Mouse (Mus musculus) thymus, postnatal 25 days (tissue): Measurements from ENCODE around the gene Spock1.
"Not testable (repeated sequence)": the region's sequence is repeated elsewhere in the genome, so short reads cannot be mapped to it uniquely, and the experiment has no call there.

Experiments
- DNase-seq: peaks from one replicate; pipeline ENCODE4 v3.0.0; 2022

Spock1 gene

DNA sequence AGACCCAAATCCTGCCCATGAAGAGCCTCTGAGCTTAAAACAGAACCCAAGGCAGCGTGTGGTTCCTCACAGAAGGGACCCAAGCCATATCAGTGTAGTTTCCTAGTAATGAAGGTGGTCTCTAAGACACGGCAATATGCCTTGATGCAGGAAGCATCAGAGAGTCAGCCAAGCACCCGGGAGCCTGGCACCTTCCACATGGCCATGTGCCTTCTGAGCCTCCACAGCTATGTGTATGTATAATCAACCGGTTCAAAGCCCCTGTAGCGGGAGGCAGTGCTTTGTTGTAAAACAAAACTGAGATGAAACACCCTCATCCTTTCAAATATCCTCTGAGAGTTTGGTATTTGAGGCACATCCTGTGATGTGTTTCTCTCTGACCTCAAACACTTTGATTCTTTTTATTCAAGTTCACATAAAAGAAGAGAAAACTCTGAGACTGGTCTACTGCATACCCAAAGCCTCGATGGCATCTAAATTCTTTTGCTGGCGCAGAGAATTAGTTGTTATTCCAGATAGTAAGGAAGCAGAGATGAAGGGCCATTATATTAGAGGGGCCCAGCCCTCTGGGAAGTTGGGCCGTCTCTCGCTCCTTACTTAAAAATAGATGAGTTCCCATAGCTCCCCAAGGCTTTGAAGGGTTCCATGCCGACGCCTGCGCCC is 325.7 kb downstream of the Spock1 start:
- no peak for DNase-seq

GRCm38 (mm10) chr13:57577541-57578244 is 330.4 kb downstream of the Spock1 start:
- DNase-seq: no peak

DNA sequence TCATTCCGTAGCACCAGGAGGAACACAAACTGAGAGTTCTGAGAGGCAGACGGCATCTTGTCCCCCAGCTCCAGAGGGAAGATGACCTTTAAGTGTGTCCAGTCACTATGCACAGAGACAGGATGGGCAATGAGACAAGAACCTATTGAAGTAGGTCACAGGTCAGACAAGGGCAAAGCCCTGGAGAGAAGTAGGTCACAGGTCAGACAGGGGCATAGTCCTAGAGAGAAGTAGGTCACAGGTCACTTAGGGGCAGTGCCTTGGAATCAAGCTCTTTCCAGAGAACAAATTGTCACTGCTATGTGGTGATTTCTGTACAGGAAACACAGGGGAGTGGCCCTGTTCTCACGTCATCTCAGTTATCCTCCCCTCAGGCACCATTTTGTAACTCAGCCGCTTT is 334.6 kb downstream of the Spock1 start:
- DNase-seq: no peak

- DNase-seq: no peak
Measured at GRCm38 (mm10) chr13:57568404-57568803, 339.7 kb downstream of the Spock1 start.

- no peak for DNase-seq
Measured at GRCm38 (mm10) chr13:57555186-57555585, 352.9 kb downstream of the Spock1 start.

DNA sequence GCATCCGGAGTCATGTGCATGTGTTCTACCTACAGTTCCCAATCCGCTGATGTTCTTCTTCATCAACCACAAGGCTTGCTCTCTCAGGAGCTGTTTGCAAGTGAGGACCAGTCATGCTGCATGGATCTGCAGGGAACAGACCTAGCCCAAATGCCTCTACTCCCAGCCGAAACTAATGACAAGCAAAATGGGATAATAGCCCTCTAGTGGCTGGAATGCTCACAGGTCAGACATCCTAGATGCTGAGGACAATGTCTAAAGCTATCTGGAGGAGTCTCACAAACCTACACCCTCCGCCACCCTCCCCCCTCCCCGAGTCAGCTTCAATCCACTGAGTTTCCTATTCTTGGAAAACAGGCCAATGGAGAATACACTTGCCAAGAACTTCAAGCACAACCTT is 358.4 kb downstream of the Spock1 start:
- no peak for DNase-seq

DNA sequence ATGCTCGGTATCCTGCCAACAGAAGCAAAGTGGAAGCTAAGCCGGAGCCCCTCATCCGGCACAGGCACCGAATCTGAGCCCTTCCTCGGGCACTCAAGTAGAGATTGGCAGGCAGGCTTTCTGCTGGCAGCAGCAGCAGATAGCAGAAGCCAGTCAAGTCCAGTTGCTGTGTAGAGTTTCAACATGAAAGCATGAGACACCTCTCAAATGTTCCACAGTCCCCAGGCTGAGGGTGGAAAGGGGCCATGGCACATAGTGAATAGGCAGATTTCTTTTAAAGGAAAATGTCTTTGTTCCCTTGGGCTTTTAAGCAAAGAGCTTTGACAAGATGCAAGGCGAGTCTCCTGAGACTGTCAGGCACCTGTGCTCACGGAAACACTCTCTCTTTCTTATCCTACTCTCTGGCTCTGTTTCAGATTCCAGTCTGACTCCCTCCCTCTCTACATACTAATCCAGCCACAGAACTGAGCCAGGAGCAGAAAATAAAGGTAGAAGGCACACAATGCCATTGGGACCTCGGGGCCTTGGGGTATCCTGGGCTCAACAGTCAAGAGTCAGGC is 371.1 kb downstream of the Spock1 start:
- no peak for DNase-seq

DNA sequence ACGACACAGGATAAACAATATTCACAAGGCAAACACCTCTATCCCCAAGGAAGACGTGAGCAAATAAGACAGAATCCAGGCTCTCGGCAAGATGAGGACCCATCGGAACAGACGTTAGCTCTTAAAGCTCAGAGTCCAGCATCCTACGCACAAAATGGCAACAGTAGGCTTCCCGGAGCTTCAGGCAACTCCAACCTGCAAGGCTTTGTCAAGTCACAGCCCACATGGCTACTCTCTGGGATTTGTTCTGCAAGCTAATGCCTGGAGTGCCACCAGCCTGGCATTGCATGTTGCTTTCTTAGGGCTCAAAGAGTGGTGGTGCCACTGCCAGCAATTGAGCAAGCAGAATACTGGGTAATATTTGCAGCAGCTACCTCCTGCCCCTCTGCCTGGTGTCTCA is 373.8 kb downstream of the Spock1 start:
- DNase-seq: no peak

DNA sequence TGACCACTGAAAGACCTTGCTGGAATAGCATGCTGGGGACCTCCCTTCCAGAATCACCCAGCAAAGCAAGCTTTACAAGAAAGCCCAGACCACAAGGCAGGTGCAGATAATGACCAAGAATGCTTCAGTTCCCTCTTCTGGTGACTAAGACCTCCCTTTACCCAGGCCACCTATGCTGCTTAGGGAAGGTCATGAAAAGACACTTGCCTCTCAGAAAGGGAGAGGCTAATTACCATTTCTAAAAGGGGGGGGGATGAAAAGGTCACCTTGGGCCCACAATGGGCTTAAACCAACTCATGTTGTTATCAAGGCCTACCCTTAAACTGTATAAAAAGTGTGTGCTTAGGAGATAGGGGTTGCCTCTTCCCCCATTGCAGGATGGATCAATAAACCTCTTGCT is 382.2 kb downstream of the Spock1 start:
- DNase-seq: no peak

GRCm38 (mm10) chr13:57524546-57524945 is 383.6 kb downstream of the Spock1 start:
- no peak for DNase-seq

DNA sequence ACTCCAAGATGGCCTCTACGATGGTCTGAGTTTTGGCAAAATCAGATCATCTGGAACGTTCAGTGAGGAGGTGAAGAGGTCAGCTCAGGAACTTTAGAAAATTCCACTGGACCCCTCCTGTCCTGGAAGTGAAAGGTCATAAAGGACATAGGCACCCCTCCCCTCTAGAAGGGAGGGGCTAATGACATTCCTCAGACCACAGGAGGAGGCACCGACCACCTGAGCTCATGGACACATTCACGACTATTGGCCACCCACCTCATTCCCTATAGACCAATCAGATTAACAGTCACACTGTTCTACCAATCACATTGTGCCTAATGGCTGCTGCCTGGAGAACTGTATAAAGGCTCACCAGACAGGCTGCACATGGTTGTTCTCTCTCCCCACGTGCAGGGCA is 384.8 kb downstream of the Spock1 start:
- no peak for DNase-seq

DNA sequence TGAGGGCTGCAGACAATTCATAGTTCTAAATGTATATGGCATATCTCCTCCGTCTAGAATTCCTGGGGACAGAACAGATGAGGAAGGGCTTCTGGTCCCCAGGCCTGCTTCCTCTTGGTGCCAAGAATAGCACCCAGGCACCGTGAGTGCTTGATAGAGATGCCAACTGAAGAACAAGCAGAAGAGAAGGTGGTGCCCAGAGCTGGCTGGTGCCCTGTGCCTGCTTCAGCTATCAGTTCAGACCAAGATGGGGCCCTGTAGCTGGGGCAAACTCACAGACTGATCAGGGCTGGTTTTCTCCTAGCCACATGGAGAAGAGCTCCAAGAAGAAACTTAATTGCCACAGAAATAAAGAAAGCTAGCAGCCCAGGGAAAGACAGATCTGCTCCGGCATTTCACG is 385.8 kb downstream of the Spock1 start:
- no peak for DNase-seq

GRCm38 (mm10) chr13:57521152-57521551 is 387.0 kb downstream of the Spock1 start:
- no peak for DNase-seq

- no peak for DNase-seq
Measured at GRCm38 (mm10) chr13:57519790-57520189, 388.3 kb downstream of the Spock1 start.

DNA sequence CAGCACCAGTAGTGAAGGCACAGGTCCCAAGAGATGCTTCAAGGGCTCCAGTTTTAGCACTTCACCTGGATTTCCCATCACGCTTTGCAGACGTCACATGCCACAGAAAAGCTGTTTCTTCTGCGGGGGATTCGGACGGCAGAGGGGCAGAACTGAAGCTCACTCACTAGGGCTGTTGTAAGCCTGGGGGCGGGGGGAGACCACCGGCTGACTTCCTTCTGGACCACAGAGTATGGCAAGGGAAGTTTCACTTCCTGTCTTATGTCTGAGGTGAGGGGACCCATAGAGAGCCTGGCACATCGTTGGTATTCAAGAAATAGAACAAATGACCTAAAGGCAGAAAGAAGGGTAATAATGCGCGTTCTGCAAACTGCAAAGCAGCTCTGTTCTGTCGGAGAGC is 392.4 kb downstream of the Spock1 start:
- DNase-seq: no peak

- DNase-seq: no peak
Measured at GRCm38 (mm10) chr13:57501552-57501951, 406.6 kb downstream of the Spock1 start.

DNA sequence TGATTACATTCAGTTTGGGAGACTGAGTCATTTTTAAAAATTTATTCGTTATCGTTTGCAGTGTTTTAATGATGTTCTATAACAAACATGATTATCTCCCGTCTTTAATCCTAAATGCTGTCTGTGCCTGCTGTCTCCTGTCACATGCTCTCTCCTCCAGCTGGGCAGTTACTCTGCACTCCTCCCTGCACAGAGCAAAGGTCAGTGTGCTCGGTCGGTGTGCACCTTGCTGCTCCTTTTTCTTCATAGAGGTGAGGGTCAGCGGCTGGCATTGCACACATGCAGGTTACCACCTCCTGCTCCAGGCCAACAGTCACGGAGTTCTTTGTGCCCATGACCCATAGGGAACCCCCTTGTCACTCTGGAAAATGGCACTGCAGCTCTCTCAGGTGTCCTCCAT is 411.4 kb downstream of the Spock1 start:
- DNase-seq: no peak

GRCm38 (mm10) chr13:57494838-57495237 is 413.3 kb downstream of the Spock1 start:
- DNase-seq: no peak

DNA sequence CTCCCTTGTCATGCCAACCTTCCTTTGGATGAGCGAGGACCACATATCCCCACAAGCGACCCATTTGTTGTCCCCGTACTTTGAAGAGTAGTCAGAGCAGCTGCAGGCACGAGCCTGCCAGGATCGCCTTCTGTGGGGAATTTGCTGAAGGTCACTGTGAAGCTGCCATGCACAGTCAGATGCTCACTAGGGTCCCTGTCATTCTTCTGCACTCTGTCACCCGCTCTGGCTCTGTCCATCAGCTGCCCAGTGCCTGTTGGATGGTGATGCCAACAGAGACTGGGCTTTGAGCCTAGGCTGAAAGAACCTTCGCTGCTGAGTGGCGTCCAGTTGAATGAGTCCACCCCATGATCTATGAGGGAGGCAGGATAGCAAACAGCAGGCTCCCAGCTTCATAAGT is 419.2 kb downstream of the Spock1 start:
- DNase-seq: no peak

DNA sequence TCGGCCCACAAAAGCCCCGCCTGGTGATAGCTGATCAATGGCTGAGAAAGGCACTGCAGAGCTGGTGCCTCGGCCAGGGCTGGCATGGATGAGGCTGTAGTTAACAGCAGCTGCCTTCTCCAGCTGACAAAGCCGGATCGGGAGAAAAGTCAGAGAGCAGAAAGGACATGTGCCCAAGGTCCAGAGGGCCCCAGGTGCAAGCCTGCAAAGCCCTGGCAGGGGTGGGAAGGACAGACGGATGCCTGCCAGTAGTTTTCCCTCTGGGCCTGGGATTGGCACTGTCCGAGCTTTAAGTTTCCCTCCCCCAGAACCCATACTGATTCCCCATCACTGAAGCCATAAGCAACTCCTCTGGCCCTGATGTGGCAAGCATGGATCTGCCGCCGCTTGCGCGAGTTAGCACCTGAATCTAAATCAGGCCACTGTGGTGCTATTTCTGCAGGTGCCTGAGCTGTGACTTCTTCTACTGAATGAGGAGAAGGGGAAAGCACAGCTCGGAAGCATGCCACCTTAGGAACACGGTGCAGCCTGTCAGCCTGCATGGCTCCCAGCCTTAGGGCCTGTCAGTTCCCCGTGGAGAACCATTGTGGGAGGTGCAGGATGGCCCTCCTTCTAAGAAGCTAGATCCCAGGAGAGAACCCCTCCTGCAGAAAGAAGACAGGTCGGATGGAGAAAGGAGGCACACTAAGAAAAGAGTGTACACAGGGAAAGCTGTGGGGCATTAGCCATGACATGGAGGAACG is 423.5 kb downstream of the Spock1 start:
- DNase-seq: no peak

- no peak for DNase-seq
Measured at GRCm38 (mm10) chr13:57476700-57477099, 431.4 kb downstream of the Spock1 start.

DNA sequence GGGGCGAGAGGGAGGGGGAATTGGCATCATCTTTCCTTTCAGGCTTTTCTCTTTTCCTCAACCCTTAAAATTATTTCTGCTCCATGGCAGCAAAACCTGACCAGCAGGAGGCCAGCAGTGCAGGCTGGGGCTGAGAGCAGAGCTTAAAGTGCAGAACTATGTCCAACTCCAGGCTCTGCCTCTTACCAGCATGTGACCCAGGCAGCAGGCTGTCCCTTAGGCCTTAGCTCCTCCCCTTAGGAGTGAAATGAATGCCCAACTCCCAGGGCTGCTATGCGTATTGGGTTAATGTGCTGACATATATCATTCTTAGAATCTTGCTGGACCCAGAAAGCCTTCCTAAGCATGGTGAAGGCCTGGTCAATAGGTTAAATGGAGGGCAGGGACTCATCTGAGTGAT is 434.1 kb downstream of the Spock1 start:
- no peak for DNase-seq

DNA sequence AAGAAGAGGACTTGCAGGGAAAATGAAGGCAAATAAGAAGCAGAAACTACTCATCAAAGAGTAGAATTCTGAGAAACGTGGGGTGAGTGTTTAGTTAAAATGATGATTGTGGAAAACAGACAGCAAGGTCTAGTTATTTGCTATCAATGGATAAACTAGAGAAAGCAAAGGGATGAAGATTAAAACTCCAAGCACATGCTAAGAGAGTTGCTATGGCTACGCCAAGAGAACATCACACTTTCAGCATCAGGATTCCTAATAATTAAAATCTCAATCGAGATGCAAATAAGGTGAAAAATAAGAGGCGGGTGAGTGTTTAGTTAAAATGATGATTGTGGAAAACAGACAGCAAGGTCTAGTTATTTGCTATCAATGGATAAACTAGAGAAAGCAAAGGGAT is 437.2 kb downstream of the Spock1 start:
- not testable (repeated sequence) for DNase-seq

GRCm38 (mm10) chr13:57459978-57460377 is 448.2 kb downstream of the Spock1 start:
- no peak for DNase-seq
